Mouse (Mus musculus): ENCODE results near the gene Negr1. TPM values are rescaled to one million over a fixed set of nuclear protein-coding genes. Genes with fewer than 3 reads are reported as not detected.

The Negr1 gene
- total RNA-seq, 1 experiment, result 0.31 TPM

DNA sequence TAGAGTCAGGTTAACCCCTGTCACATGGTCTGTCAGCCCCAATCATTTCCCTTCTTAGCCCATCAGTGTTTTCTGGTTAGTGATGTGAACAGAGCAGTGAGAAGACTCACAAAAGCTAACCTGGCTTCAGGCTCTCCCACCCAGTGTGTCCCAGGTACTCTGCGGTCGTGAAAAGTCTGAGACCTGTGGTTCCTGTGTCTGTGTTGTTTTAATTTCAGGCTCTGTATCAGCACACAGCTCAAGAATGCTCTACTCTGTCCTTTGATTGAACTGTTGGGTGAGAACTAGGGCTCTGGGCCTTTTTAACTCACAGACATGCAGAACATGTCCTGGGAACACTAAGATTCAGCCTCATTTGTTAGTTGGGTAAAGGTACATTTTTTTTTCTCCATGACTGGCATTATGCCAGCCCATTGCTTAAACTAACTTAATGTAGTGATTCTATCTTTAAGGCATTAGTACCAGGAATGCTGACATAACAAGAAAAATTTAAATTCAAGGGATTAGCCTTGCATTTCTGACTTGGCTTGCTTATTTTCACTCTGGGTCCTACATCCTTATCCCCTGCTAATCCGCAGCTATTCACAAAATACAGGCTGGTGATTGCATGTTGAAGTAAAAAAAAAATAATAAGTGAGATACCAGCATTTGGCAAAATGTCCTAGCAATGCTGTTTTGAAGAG is 308.8 kb downstream of the Negr1 start:
- Histone ChIP-seq H3K27ac (ENCODE audit: insufficient read depth, low read depth, low read length, poor library complexity, severe bottlenecking) (no peak overlapping the region), H3K4me1 (ENCODE audit: control insufficient read depth in 2 of 2, insufficient read depth in 2 of 2, low read length in 2 of 2, poor library complexity in 1 of 2) (no peaks in the 10 kb centered on the region), H3K36me3 (ENCODE audit: control insufficient read depth, insufficient read depth, low read length, poor library complexity, severe bottlenecking) (no peaks in the 10 kb centered on the region), H3K4me3 (ENCODE audit: insufficient read depth in 1 of 2, low read depth in 1 of 2, low read length in 2 of 2, poor library complexity in 1 of 2, severe bottlenecking in 1 of 2) (no peak overlapping the region), H3K9me3 (ENCODE audit: control insufficient read depth, insufficient read depth, low read depth, low read length) (no peaks in the 10 kb centered on the region), H3K9ac (ENCODE audit: insufficient read depth, low read depth, low read length, poor library complexity, severe bottlenecking) (no peak overlapping the region)
- in situ Hi-C loops (cut with MboI; ENCODE audit: low sequenced_read_pairs in 2 of 2, unreplicated experiment in 2 of 2), result no loop called here
- TF ChIP-seq MAFK (IDR thresholded peaks at IDR 0.05; ENCODE audit: insufficient read depth, low read depth, low read length) (no peak), CHD2 (IDR thresholded peaks at IDR 0.05; ENCODE audit: low read depth, low read length) (no peak), HCFC1 (IDR thresholded peaks at IDR 0.05; ENCODE audit: borderline replicate concordance, insufficient read depth, low read length) (no peak), ZNF384 (IDR thresholded peaks at IDR 0.05; ENCODE audit: low read depth, low read length) (no peak), ZC3H11A (IDR thresholded peaks at IDR 0.05; ENCODE audit: borderline replicate concordance, low read depth, low read length) (no peak)
- DNase-seq (ENCODE audit: low read depth, low spot score), result no peak

DNA sequence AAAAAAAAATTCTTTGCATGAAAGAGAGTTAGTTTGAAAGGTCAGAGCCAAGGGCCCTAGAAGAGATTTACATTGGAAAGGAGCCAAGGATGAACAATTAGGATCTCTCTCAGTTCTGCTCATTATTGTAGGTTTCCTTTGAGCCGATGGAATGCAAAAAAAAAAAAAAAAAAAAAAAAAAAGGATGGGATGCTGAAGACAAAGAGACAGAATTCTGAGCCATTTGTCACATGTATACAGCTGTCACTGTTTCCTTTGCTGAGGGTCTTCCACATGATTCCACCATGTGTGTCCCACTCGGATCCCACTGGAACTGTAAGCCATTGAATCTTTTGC is 309.3 kb downstream of the Negr1 start:
- in situ Hi-C loops (cut with MboI; ENCODE audit: low sequenced_read_pairs in 2 of 2, unreplicated experiment in 2 of 2), result no loop called here
- Histone ChIP-seq H3K4me3 (ENCODE audit: insufficient read depth in 1 of 2, low read depth in 1 of 2, low read length in 2 of 2, poor library complexity in 1 of 2, severe bottlenecking in 1 of 2) (no peak overlapping the region), H3K27ac (ENCODE audit: insufficient read depth, low read depth, low read length, poor library complexity, severe bottlenecking) (no peak overlapping the region), H3K36me3 (ENCODE audit: control insufficient read depth, insufficient read depth, low read length, poor library complexity, severe bottlenecking) (no peaks in the 10 kb centered on the region), H3K9me3 (ENCODE audit: control insufficient read depth, insufficient read depth, low read depth, low read length) (no peaks in the 10 kb centered on the region), H3K4me1 (ENCODE audit: control insufficient read depth in 2 of 2, insufficient read depth in 2 of 2, low read length in 2 of 2, poor library complexity in 1 of 2) (no peaks in the 10 kb centered on the region), H3K9ac (ENCODE audit: insufficient read depth, low read depth, low read length, poor library complexity, severe bottlenecking) (no peak overlapping the region)
- no peak for TF ChIP-seq CHD2 (IDR thresholded peaks at IDR 0.05; ENCODE audit: low read depth, low read length)
- TF ChIP-seq ZC3H11A (IDR thresholded peaks at IDR 0.05; ENCODE audit: borderline replicate concordance, low read depth, low read length), result no peak
- TF ChIP-seq ZNF384 (IDR thresholded peaks at IDR 0.05; ENCODE audit: low read depth, low read length), result no peak
- TF ChIP-seq MAFK (IDR thresholded peaks at IDR 0.05; ENCODE audit: insufficient read depth, low read depth, low read length), result no peak
- no peak for TF ChIP-seq HCFC1 (IDR thresholded peaks at IDR 0.05; ENCODE audit: borderline replicate concordance, insufficient read depth, low read length)
- no peak for DNase-seq (ENCODE audit: low read depth, low spot score)

DNA sequence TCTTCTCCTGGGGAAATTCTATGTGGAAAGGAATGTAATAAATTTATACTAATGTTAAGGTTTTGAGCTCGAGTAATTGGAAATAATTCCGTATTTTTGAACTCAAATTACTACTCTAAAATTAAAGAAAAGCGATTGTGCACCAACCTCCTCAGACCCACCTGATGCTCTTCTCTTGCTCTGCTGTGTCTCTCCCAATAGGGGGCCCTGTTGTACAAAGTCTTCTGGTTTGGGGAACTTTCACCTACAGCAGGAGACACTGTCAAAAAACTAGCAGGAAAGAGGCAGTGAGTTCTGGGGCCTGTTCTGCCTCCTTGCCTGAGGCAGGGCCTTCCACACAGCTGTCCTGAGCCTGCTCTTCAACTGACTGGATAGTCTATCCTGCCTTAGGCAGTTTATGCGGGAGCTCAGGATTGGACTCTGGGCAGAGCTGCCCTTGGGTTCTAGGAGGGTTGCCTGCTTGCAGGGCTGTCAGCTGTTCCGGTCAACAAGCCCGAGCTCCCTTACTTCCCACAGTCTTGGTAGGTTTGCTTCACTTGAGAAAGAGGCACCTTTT is 310.1 kb downstream of the Negr1 start:
- H3K9ac ChIP-seq (ENCODE audit: insufficient read depth, low read depth, low read length, poor library complexity, severe bottlenecking), result no peak overlapping the region
- in situ Hi-C loops (cut with MboI; ENCODE audit: low sequenced_read_pairs in 2 of 2, unreplicated experiment in 2 of 2), result no loop called here
- H3K4me1 ChIP-seq (ENCODE audit: control insufficient read depth in 2 of 2, insufficient read depth in 2 of 2, low read length in 2 of 2, poor library complexity in 1 of 2), result no peaks in the 10 kb centered on the region
- H3K4me3 ChIP-seq (ENCODE audit: insufficient read depth in 1 of 2, low read depth in 1 of 2, low read length in 2 of 2, poor library complexity in 1 of 2, severe bottlenecking in 1 of 2), result no peak overlapping the region
- no peak overlapping the region for H3K27ac ChIP-seq (ENCODE audit: insufficient read depth, low read depth, low read length, poor library complexity, severe bottlenecking)
- no peaks in the 10 kb centered on the region for H3K9me3 ChIP-seq (ENCODE audit: control insufficient read depth, insufficient read depth, low read depth, low read length)
- no peaks in the 10 kb centered on the region for H3K36me3 ChIP-seq (ENCODE audit: control insufficient read depth, insufficient read depth, low read length, poor library complexity, severe bottlenecking)
- no peak for TF ChIP-seq HCFC1 (IDR thresholded peaks at IDR 0.05; ENCODE audit: borderline replicate concordance, insufficient read depth, low read length)
- no peak for TF ChIP-seq ZC3H11A (IDR thresholded peaks at IDR 0.05; ENCODE audit: borderline replicate concordance, low read depth, low read length)
- TF ChIP-seq MAFK (IDR thresholded peaks at IDR 0.05; ENCODE audit: insufficient read depth, low read depth, low read length), result no peak
- no peak for TF ChIP-seq ZNF384 (IDR thresholded peaks at IDR 0.05; ENCODE audit: low read depth, low read length)
- DNase-seq (ENCODE audit: low read depth, low spot score), result peak; percentile 25

DNA sequence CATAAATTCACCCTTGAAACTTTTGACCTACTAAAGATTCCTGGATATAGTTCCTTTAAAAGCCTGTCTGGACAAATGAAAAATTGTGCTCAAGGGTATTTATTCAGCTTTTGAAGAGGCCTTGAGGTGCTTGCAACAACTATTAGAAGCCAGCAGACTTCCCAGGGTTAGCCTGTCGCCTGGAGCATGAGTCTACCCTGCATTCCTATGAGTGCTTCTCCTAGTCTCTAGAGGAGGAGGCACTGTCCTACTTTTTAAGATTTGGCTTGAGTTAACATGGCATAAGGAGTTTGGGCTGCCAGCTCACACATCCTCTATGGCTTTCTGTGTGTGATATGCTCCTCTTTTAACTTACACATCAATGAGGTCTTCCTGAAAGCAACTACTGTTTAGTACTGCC is 315.0 kb downstream of the Negr1 start:
- no peaks in the 10 kb centered on the region for H3K9me3 ChIP-seq (ENCODE audit: control insufficient read depth, insufficient read depth, low read depth, low read length)
- H3K9ac ChIP-seq (ENCODE audit: insufficient read depth, low read depth, low read length, poor library complexity, severe bottlenecking), result no peak overlapping the region
- no peak overlapping the region for H3K4me3 ChIP-seq (ENCODE audit: insufficient read depth in 1 of 2, low read depth in 1 of 2, low read length in 2 of 2, poor library complexity in 1 of 2, severe bottlenecking in 1 of 2)
- TF ChIP-seq HCFC1 (IDR thresholded peaks at IDR 0.05; ENCODE audit: borderline replicate concordance, insufficient read depth, low read length) (no peak), MAFK (IDR thresholded peaks at IDR 0.05; ENCODE audit: insufficient read depth, low read depth, low read length) (no peak), CHD2 (IDR thresholded peaks at IDR 0.05; ENCODE audit: low read depth, low read length) (no peak), ZC3H11A (IDR thresholded peaks at IDR 0.05; ENCODE audit: borderline replicate concordance, low read depth, low read length) (no peak)
- in situ Hi-C loops (cut with MboI; ENCODE audit: low sequenced_read_pairs in 2 of 2, unreplicated experiment in 2 of 2), result no loop called here
- H3K36me3 ChIP-seq (ENCODE audit: control insufficient read depth, insufficient read depth, low read length, poor library complexity, severe bottlenecking), result no peaks in the 10 kb centered on the region
- DNase-seq (ENCODE audit: low read depth, low spot score), result no peak
- no peaks in the 10 kb centered on the region for H3K4me1 ChIP-seq (ENCODE audit: control insufficient read depth in 2 of 2, insufficient read depth in 2 of 2, low read length in 2 of 2, poor library complexity in 1 of 2)
- H3K27ac ChIP-seq (ENCODE audit: insufficient read depth, low read depth, low read length, poor library complexity, severe bottlenecking), result no peak overlapping the region

Data from ES-E14 (cell line).